Mouse (Mus musculus): Measurements from ENCODE around the gene Gpr25. TPM values are rescaled to one million over a fixed set of nuclear protein-coding genes. Genes with fewer than 3 reads are reported as not detected.

The Gpr25 gene
- total RNA-seq, 2 experiments from 2014 or later, result not detected

DNA sequence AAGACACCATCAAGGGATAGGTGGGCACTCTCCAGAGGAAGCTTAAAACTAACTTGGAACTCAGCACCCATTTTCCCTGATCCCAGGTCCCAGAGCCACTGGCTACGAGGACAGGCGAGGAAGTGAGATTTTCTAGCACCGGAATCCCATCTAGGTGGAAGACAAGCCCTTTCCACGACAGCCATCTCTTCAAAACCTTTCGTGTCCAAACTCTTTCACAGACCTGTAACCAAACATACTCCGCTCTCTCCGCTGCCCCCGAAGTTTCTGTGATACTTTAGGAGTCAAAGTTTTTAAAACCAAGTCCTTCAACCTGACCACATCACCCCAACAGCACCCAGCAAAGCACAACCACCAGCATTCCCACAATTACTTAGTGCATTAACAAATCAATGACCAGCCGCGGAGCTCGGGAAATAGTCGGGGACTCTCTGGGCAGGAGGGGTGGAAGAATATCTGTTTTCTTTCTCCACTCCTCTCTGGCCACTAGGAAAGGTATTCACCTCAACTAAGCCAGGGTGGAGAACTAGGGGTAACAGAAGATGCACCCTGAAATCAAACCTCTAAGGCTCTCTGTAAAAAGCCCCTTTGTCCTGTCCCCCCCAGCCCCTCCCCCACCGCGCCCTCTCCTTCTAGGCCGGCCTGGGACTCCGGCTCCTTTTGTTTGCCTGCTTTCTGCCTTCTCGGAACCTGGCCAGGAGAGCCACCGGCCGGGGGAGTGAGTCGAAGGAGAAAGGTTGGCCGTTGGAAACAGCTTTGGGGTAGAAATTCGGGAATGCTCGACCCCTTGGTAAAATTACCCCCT is 27.5 kb downstream of the Gpr25 start:
- DNase-seq, result no peak

DNA sequence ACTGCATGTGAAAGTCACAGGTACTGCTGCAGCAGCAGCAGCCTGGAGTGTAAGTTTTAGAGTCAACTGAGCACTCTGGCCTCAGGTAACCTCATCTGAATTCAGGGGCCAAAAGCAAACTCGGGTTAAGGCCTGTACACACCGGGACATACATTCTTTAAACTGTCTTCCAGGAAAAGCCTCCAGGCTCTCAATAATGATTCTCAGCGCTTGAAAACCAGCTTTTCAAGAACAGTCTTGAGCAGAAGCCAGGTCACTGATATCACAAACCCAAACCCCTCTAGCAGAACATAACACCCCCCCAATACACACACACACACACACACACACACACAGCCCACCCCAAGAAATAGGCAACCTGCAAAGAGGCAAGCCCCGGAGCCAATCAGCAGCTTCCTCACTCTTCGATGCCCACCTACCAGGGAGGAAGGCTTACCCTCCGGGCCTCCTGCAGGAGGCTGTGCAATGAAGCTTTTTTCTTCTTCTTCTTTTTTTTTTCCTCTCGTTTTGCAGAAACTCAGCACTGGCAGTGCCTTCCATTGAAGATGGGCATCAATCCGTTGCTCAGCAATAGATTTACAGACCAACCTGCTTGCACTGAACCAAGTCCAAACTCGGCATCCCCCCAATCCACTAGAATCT is 28.3 kb downstream of the Gpr25 start:
- DNase-seq, result no peak

DNA sequence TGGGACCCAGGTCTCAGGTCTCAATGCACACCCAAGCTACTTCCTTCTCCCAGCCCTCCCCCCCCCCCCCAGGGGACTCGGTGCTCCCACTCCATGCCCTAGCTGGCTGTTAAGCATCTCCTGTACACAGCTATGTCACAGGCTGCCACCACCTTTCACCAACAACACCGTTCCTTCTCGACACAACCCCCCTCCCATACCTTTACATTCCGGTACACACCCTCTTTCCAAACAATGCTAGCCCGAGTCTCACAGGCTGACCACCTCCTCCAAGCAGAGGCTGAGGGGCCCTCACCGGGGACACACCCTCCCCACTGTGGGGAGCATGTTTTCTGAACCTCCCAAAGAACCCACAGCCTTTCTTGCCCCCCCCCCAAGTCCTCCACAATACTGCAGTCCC is 29.1 kb downstream of the Gpr25 start:
- no peak for DNase-seq

DNA sequence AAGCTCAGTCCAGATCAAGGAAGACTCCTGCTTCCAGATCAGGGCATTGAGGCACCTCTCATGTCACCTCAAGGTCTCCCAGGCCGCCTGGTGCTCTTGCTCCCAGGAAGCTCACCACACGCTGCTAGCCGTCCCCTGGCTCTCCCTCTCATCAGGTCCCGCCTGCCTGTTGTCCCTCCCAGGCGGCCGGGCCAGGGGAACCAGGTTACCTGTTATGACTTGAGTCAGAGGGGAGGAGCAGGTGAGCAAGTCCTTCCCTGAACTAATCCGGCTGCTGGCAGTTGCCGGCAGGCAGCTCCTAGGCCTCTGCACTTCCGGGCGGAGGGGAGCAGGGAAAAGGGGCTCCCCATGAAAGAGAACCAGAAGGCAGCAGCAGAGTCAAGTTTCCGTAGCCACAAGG is 30.5 kb downstream of the Gpr25 start:
- no peak for DNase-seq

DNA sequence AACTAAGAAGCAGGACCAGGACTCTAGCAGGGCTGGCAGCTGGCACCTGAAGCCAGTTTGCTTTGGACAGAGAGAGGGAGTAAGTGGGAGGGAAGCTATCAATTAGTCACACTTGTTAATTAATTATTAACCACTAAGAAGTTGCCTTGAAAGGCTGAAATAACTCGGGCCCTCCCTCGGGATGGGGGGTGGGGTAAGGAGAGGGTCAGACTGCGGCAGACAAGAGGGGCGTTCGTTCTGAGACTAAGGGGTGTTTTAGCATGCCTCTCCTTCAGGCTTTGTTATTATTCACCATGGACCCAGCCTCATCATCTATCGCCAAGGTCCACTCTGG is 31.7 kb downstream of the Gpr25 start:
- DNase-seq, result no peak

DNA sequence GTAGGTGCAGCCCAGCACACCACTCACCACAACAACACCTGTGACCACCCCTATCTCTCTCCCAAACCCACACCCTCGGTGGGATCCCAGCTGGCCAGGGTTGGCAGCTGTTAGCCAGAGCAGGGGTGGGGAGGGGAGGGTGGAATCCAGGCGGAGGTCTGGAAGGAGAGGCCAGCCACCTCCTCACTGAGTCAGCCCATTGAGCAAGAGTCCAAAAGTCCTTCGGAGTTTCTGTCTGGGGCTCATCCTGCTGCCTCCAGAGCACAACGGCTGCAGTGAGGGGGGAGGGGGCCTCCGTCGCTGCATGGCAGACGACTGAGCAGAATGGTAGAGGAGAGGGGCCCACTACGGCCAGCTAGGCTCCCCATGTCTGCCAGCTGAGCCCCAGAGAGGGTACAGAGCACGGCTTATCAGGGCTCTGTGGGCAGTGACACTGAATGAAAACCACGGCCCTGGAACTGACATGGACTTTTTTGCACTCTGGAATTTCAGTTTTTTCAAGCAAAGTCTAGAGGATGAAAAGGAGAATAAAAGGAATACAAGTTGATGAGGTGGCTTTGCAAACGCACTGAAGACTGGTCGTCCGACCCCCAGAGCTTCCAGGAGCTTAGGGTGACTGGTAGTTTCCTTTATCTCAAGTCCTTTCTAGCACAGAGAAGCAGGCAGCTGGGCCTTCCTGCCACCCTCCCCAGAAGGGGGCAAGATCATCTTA is 32.2 kb downstream of the Gpr25 start:
- no peak for DNase-seq

DNA sequence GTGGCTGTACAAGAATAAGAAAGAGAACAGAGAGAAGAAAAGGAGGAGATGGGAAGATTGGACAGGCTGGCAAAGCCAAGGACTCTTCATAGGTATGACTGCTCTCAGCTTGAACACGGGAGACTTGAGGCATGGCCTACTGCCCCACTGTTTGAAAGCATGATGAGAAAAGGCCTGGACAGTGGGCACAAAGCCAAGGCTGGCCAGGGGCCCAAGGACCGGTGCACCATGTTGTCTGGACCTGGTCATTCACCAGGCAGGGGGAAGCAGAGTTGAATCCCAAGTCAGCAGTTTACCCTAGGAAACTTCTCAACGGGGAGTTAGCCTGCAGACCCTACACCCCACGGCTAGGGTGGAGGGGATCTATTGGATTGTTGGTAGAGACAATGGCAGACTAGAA is 32.8 kb downstream of the Gpr25 start:
- DNase-seq, result no peak

DNA sequence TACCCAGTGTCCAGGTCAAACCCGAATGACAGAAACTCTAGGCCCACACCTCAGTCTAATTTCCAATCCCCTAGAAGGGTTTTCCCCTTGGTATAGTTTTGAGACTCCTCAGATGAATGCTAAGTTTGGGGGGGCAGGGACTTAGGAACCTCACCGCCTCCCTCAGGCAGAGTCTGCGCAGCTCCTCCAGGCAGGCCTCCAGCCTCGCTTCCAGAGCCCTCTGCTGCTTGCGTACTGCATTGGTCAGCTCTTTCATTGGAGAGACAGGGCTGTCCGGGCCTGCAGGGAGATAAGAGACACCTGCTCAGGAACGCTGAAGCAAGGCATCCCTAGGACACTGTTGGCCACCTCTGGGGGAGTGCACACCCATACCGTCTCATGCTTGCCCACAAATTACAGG is 34.0 kb downstream of the Gpr25 start:
- DNase-seq, result no peak

DNA sequence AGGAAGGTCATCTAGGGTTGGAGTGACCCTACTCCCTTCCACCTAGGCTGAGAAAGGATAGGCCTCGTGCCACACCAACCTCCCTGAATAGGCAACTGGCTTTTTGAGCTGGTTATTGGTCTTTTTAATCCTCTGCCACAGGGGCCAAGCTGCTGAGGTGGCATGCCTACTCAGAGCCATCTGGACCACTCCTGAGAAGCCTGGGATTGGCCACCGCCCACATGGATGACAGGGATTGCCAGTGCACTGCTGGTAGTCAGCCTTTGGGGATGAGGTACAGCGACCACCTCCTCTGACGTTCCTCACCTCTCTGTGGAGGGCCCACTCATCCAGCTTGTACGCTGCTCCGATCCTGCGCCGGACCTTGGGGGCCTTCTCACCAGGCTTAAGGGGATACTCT is 34.8 kb downstream of the Gpr25 start:
- no peak for DNase-seq

DNA sequence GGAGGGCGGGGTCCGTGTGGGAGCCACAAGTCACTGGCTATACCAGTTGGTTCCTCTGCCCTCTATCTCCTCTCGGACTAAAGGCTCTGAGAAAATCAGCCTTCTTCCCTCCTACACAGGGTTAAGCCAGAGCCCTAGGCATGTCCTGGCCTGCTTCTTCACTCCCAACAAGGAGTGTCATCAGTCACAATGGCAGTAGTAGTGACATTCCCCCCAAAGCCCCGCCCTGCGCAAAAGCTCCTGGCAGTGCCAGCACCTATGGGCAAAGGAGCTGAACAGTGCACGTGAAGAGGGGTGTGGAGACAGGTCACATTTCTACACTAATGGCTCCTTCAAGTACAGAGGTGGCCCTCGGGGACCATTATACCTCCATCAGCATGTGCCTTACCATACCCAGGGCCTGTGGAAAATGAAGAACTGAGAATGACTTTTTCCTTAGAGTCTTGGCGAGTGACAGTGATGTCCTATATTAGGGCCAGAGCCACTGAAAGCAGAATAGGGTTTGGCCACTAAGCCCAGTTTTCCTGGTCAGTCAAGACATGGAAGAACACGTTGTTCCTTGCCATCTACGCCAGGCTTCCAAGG is 36.8 kb downstream of the Gpr25 start:
- DNase-seq, result no peak

DNA sequence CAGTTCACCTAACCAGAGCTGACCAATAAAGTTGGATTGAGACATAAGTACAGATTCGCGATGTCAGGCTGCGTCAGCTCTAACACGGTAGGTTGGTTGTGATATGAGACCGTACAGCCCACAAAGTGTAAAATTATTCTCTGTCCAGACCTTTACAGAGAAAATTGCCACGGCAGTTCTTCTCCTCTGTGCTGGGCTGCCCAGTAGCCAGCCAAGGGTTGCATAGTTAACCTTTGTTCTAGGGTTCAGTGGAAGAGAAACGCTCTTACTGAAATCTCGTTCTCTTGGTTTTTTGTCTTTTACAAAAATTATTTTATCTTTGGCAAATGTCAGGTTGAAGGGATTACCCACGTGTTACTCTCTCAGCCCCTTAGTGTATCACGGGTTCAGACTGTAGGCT is 38.3 kb downstream of the Gpr25 start:
- DNase-seq, result no peak

DNA sequence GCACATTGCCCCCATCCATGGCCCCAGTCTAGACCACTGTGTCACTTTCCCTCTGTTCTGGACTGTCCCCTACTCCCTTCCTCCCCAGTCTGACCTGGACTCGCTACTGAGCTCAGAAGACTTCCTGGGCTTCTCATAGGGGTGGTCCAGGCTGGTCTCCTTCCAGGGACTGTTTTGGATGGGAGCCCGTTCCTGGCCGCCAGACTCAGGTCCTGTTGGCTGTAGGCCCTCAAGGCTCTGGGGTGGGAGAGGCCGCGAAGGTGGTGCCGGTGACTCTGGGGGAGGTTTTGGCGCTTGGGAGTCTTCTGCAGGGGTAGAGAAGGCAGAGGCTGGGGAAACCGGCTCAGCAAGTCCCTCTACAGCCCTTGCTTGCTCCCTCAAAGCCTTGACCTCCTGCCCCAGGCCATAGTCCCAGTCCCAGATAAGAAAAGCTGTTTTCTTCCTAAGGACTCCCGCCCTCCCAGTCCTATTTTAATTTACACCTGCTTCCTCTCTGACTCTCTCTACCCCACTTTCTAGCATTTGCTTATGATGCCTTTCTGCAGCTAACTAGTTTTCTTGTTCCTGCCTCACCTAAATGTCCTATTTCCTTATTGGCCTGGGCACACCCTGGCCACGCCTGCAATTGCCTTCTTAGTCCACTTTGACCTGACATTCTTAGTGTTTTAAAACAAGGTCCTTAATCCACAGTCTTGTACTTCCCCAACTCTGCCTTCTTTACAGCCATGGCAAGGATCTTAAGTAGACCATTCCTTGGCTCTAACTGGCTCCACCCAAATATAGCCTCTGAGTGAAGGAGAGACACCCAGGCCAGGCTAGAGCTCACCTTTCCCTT is 40.4 kb downstream of the Gpr25 start:
- no peak for DNase-seq

DNA sequence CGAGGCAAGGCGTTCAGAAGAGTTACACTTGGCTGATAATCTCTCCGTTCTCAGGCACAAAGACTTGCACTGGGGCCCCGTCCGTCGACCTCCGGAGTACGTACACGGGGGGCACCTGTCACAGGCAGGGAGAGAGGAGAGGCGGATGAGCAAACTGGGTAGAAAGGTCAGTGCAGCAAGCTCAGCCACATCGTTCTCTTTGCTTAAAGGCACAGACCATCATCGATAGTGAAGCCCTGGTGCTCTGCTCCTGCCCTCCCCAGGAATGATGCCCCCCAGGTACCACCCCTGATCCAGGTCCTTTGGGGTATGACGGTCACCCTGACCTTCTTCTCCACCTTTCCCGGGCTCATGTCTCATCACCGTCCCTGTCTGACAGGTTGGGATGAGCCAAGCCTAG is 46.4 kb downstream of the Gpr25 start:
- DNase-seq, result no peak

DNA sequence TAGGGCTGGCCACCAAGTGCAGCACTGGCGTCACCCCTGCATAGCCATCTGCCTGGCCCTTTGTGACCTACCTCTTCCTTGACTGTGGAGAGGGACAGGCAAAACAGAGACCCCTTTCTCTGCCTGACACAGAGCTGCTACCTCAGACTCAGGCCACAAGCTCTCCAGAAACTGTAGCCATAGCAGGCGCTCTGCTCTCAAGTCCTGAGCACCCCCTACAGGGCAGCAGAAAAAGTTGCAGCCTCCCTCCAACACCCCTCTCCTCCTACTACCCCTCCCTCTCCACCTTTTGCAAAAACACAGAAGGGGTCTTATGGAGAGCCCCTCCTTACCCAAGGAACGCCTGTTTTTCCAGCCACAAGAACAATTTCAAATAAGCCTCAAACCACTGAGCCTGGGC is 47.9 kb downstream of the Gpr25 start, which contains the start of gene Mroh3:
Mroh3 (minus strand) TSS at position 26 of the 400 bp plus-strand sequence.
- DNase-seq, result no peak

Other genes with a start within 250 kb of the Gpr25 start
- not detected for gene Ascl5, start 210.1 kb downstream of the Gpr25 start, total RNA-seq (2021)
- 100 to 1,000 TPM; 558 to 576 TPM for gene Cacna1s, start 208.1 kb downstream of the Gpr25 start, total RNA-seq (2021)
- gene Kif21b, start 129.5 kb downstream of the Gpr25 start, total RNA-seq (2021), result 1 to 10 TPM; 1.1 to 2.0 TPM
- not detected for gene Mroh3, start 48.0 kb downstream of the Gpr25 start, total RNA-seq (2021)
- under 1 TPM in 1 of 2 experiments, not detected in 1; 0.28 TPM for gene Inava, start 26.6 kb downstream of the Gpr25 start, total RNA-seq (2021)
- gene Camsap2, start 85.2 kb upstream of the Gpr25 start, total RNA-seq (2021), result 10 to 100 TPM; 17.7 to 24.2 TPM
- gene Ddx59, start 154.4 kb upstream of the Gpr25 start, total RNA-seq (2021), result 10 to 100 TPM; 15.2 to 15.4 TPM
- 1 to 10 TPM; 1.7 to 2.6 TPM for gene Kif14, start 205.5 kb upstream of the Gpr25 start, total RNA-seq (2021)

Measured in gastrocnemius, postnatal 10 days (tissue).